Mouse (Mus musculus): ENCODE data around the gene Prickle1. TPM values are rescaled to one million over a fixed set of nuclear protein-coding genes. Genes with fewer than 3 reads are reported as not detected.

The Prickle1 gene
- polyA plus RNA-seq, 1 experiment, result 16.1 TPM

- Histone ChIP-seq H3K4me1 (ENCODE audit: control insufficient read depth, insufficient read depth, low read length) (no peaks in the 10 kb centered on the region), H3K27ac (ENCODE audit: insufficient read depth, low read length) (no peak overlapping the region), H3K27me3 (ENCODE audit: control insufficient read depth, insufficient read depth, low read length) (no peaks in the 10 kb centered on the region), H3K4me3 (replicated peaks; ENCODE audit: insufficient read depth, low read depth, low read length) (no peak overlapping the region)
- no peak for DNase-seq
- 71% methylated on average over 21 of the region's 21 CpGs for WGBS
- TF ChIP-seq POLR2A (IDR thresholded peaks at IDR 0.05; ENCODE audit: borderline replicate concordance, insufficient read depth, low read length) (no peak), CTCF (IDR thresholded peaks at IDR 0.05; ENCODE audit: borderline replicate concordance, insufficient read depth, low read depth, low read length) (no peak)
Observed at GRCm38 (mm10) chr15:93627836-93628797, 32.4 kb upstream of the Prickle1 start.

- H3K4me3 ChIP-seq (replicated peaks; ENCODE audit: insufficient read depth, low read depth, low read length), result no peak overlapping the region
- no peak overlapping the region for H3K27ac ChIP-seq (ENCODE audit: insufficient read depth, low read length)
- DNase-seq, result no peak
- no peaks in the 10 kb centered on the region for H3K4me1 ChIP-seq (ENCODE audit: control insufficient read depth, insufficient read depth, low read length)
- WGBS, result 80% methylated on average over 4 of the region's 4 CpGs
- H3K27me3 ChIP-seq (ENCODE audit: control insufficient read depth, insufficient read depth, low read length), result no peaks in the 10 kb centered on the region
- TF ChIP-seq POLR2A (IDR thresholded peaks at IDR 0.05; ENCODE audit: borderline replicate concordance, insufficient read depth, low read length), result no peak
- TF ChIP-seq CTCF (IDR thresholded peaks at IDR 0.05; ENCODE audit: borderline replicate concordance, insufficient read depth, low read depth, low read length), result no peak
Observed at GRCm38 (mm10) chr15:93619551-93619950, 23.9 kb upstream of the Prickle1 start.

GRCm38 (mm10) chr15:93618442-93619150 lies 22.9 kb upstream of the Prickle1 start:
- no peak for DNase-seq
- H3K4me3 ChIP-seq (replicated peaks; ENCODE audit: insufficient read depth, low read depth, low read length), result no peak overlapping the region
- H3K4me1 ChIP-seq (ENCODE audit: control insufficient read depth, insufficient read depth, low read length), result no peaks in the 10 kb centered on the region
- H3K27me3 ChIP-seq (ENCODE audit: control insufficient read depth, insufficient read depth, low read length), result no peaks in the 10 kb centered on the region
- WGBS, result 60% methylated on average over 6 of the region's 6 CpGs
- no peak overlapping the region for H3K27ac ChIP-seq (ENCODE audit: insufficient read depth, low read length)
- TF ChIP-seq CTCF (IDR thresholded peaks at IDR 0.05; ENCODE audit: borderline replicate concordance, insufficient read depth, low read depth, low read length) (no peak), POLR2A (IDR thresholded peaks at IDR 0.05; ENCODE audit: borderline replicate concordance, insufficient read depth, low read length) (no peak)

- no peak for DNase-seq
- Histone ChIP-seq H3K27me3 (ENCODE audit: control insufficient read depth, insufficient read depth, low read length) (no peaks in the 10 kb centered on the region), H3K4me3 (replicated peaks; ENCODE audit: insufficient read depth, low read depth, low read length) (no peak overlapping the region), H3K4me1 (ENCODE audit: control insufficient read depth, insufficient read depth, low read length) (no peaks in the 10 kb centered on the region), H3K27ac (ENCODE audit: insufficient read depth, low read length) (no peak overlapping the region)
- 51% methylated on average over 4 of the region's 4 CpGs for WGBS
- no peak for TF ChIP-seq POLR2A (IDR thresholded peaks at IDR 0.05; ENCODE audit: borderline replicate concordance, insufficient read depth, low read length)
- TF ChIP-seq CTCF (IDR thresholded peaks at IDR 0.05; ENCODE audit: borderline replicate concordance, insufficient read depth, low read depth, low read length), result no peak
Observed at GRCm38 (mm10) chr15:93616277-93616676, 20.6 kb upstream of the Prickle1 start.

DNA sequence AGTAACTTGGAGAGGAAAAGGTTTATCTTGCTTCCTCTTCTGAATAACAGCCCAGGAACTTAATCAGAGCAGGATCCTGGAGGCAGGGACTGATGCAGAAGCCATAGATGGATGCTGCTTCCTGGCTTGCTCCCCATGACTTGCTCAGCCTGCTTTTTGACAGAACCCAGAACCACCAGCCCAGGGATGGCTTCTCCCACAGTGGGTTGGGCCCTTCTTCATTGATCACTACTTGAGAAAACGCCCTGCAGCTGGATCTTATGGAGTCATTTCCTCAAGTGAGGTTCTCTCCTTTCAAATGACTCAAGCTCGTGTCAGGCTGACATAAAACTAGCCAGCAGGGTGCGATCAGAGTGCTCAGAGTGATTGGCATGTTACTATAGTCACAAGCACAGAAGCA lies 19.3 kb upstream of the Prickle1 start:
- no peaks in the 10 kb centered on the region; the same call in 1 of the 2 replicates for H3K4me1 ChIP-seq (ENCODE audit: control insufficient read depth, insufficient read depth, low read length)
- DNase-seq, result no peak
- H3K4me3 ChIP-seq (replicated peaks; ENCODE audit: insufficient read depth, low read depth, low read length), result no peak overlapping the region
- TF ChIP-seq POLR2A (IDR thresholded peaks at IDR 0.05; ENCODE audit: borderline replicate concordance, insufficient read depth, low read length) (no peak), CTCF (IDR thresholded peaks at IDR 0.05; ENCODE audit: borderline replicate concordance, insufficient read depth, low read depth, low read length) (no peak)
- WGBS, result 59% methylated on average over 3 of the region's 3 CpGs
- no peak overlapping the region for H3K27ac ChIP-seq (ENCODE audit: insufficient read depth, low read length)
- no peaks in the 10 kb centered on the region for H3K27me3 ChIP-seq (ENCODE audit: control insufficient read depth, insufficient read depth, low read length)

DNA sequence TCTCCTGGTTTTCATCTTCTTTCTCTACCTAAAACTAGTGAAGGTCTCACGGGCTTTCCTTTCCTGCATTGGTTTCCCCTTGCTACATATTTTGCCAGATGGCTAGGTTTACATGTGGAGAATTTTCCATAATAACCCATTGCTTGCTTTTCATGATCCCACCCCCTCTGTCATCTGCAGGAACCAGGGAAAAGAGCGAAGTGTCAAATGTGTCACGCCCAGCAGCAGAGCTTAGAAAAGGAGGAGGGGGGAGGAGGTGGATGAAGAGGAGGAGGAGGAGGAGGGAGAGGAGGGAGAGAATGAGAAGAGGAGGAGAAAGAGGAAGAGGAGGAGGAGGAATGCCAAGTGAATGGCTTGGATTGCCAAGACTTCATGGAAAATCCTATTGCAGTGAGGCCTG lies 17.9 kb upstream of the Prickle1 start:
- DNase-seq, result no peak
- H3K4me3 ChIP-seq (replicated peaks; ENCODE audit: insufficient read depth, low read depth, low read length), result no peak overlapping the region
- no peaks in the 10 kb centered on the region for H3K27me3 ChIP-seq (ENCODE audit: control insufficient read depth, insufficient read depth, low read length)
- TF ChIP-seq CTCF (IDR thresholded peaks at IDR 0.05; ENCODE audit: borderline replicate concordance, insufficient read depth, low read depth, low read length) (no peak), POLR2A (IDR thresholded peaks at IDR 0.05; ENCODE audit: borderline replicate concordance, insufficient read depth, low read length) (no peak)
- 75% methylated on average over 3 of the region's 3 CpGs for WGBS
- no peak overlapping the region for H3K27ac ChIP-seq (ENCODE audit: insufficient read depth, low read length)
- no peaks in the 10 kb centered on the region; the same call in 1 of the 2 replicates for H3K4me1 ChIP-seq (ENCODE audit: control insufficient read depth, insufficient read depth, low read length)

DNA sequence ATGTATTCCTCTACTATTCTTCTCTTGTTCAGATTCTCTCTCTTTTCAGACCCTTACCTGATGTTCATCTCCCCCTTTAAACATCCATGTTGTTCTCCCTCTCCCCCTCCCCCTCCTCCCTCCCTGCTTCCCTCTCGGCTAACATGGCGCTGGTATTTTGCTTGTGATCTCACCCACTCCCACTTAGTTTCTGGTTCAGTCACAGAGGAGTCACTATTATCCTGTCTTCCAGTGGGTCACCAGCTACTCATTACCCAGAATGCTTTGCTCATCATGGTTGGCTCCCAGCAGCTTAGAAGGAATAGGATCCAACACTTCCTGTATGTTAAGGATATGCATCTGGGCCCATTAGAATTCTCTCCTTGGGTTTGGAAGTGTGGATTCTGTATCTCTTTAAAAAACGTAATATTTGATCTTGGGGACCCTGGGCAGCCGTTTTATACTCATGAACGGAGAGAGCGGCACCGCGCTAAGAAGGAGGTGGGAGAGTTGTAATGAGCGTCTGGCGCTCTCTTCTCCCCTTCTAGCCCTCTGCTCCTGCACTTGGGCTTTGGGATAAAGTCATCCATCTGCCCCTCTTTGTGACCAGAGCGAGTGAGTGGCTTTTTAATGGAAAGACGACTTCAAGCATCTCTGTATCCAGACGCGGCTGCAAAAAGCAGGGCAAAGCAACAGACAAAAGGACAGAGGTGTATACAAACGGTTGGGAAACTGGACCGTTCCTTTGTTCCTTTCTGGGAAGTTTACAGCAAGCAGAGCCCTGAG lies 16.0 kb upstream of the Prickle1 start:
- DNase-seq, result no peak
- no peaks in the 10 kb centered on the region for H3K27me3 ChIP-seq (ENCODE audit: control insufficient read depth, insufficient read depth, low read length)
- no peak for TF ChIP-seq CTCF (IDR thresholded peaks at IDR 0.05; ENCODE audit: borderline replicate concordance, insufficient read depth, low read depth, low read length)
- no peak for TF ChIP-seq POLR2A (IDR thresholded peaks at IDR 0.05; ENCODE audit: borderline replicate concordance, insufficient read depth, low read length)
- H3K27ac ChIP-seq (ENCODE audit: insufficient read depth, low read length), result no peak overlapping the region
- H3K4me1 ChIP-seq (ENCODE audit: control insufficient read depth, insufficient read depth, low read length), result no peaks in the 10 kb centered on the region; the same call in 1 of the 2 replicates
- WGBS, result 94% methylated on average over 16 of the region's 16 CpGs
- no peak overlapping the region for H3K4me3 ChIP-seq (replicated peaks; ENCODE audit: insufficient read depth, low read depth, low read length)

Measured in cerebellum, adult 2 months (tissue).